Mouse (Mus musculus): ENCODE measurements at regions not wholly inside any gene's neighbourhood (a gene's known extent, or its start where the extent isn't known, plus 50 kb on each side); places are given as distances from the start of the nearest gene placed in this dataset.
A peak's percentile ranks its signal among the peaks of the same experiment; 100 is the strongest.

- no peak for DNase-seq (ENCODE audit: low spot score in 2 of 2)
Observed at GRCm38 (mm10) chr4:30776816-30777442, 1187.0 kb upstream of the Map3k7 start.

- no peak for DNase-seq (ENCODE audit: low spot score in 2 of 2)
Observed at GRCm38 (mm10) chr4:30781649-30782048, 1182.2 kb upstream of the Map3k7 start.

- no peak for DNase-seq (ENCODE audit: low spot score in 2 of 2)
Observed at GRCm38 (mm10) chr4:30789976-30790657, 1173.8 kb upstream of the Map3k7 start.

GRCm38 (mm10) chr4:30809798-30810197 is 1154.1 kb upstream of the Map3k7 start:
- peak in 1 of 2 experiments; percentile 3 for DNase-seq (ENCODE audit: low spot score in 2 of 2)

- no peak for DNase-seq (ENCODE audit: low spot score in 2 of 2)
Observed at GRCm38 (mm10) chr4:30855361-30856056, 1108.4 kb upstream of the Map3k7 start.

GRCm38 (mm10) chr4:30904966-30905365 is 1058.9 kb upstream of the Map3k7 start:
- DNase-seq (ENCODE audit: low spot score in 2 of 2): no peak

GRCm38 (mm10) chr4:30922944-30923343 is 1041.0 kb upstream of the Map3k7 start:
- DNase-seq (ENCODE audit: low spot score in 2 of 2): no peak

- no peak for DNase-seq (ENCODE audit: low spot score in 2 of 2)
Observed at GRCm38 (mm10) chr4:30932358-30932757, 1031.5 kb upstream of the Map3k7 start.

- DNase-seq (ENCODE audit: low spot score in 2 of 2): no peak
Observed at GRCm38 (mm10) chr4:30933030-30933987, 1030.6 kb upstream of the Map3k7 start.

- no peak for DNase-seq (ENCODE audit: low spot score in 2 of 2)
Observed at GRCm38 (mm10) chr4:30983611-30984010, 980.3 kb upstream of the Map3k7 start.

- DNase-seq (ENCODE audit: low spot score in 2 of 2): no peak
Observed at GRCm38 (mm10) chr4:31012006-31012405, 951.9 kb upstream of the Map3k7 start.

- no peak for DNase-seq (ENCODE audit: low spot score in 2 of 2)
Observed at GRCm38 (mm10) chr4:31052077-31052677, 911.7 kb upstream of the Map3k7 start.

GRCm38 (mm10) chr4:31076236-31076635 is 887.7 kb upstream of the Map3k7 start:
- no peak for DNase-seq (ENCODE audit: low spot score in 2 of 2)

- DNase-seq (ENCODE audit: low spot score in 2 of 2): no peak
Observed at GRCm38 (mm10) chr4:31121586-31121985, 842.3 kb upstream of the Map3k7 start.

GRCm38 (mm10) chr4:31143166-31143565 is 820.7 kb upstream of the Map3k7 start:
- DNase-seq (ENCODE audit: low spot score in 2 of 2): no peak

GRCm38 (mm10) chr4:31167431-31167830 is 796.5 kb upstream of the Map3k7 start:
- DNase-seq (ENCODE audit: low spot score in 2 of 2): no peak

- DNase-seq (ENCODE audit: low spot score in 2 of 2): no peak
Observed at GRCm38 (mm10) chr4:31168357-31168756, 795.5 kb upstream of the Map3k7 start.

GRCm38 (mm10) chr4:31171190-31171589 is 792.7 kb upstream of the Map3k7 start:
- no peak for DNase-seq (ENCODE audit: low spot score in 2 of 2)

- no peak for DNase-seq (ENCODE audit: low spot score in 2 of 2)
Observed at GRCm38 (mm10) chr4:31197852-31198251, 766.0 kb upstream of the Map3k7 start.

- no peak for DNase-seq (ENCODE audit: low spot score in 2 of 2)
Observed at GRCm38 (mm10) chr4:31203286-31203685, 760.6 kb upstream of the Map3k7 start.

Data from gastrocnemius, adult 8-10 months (tissue).